Mouse (Mus musculus) embryonic facial prominence, embryonic 12.5 days (tissue): ENCODE measurements around the gene Dohh. TPM values are rescaled to one million over a fixed set of nuclear protein-coding genes. Genes with fewer than 3 reads are reported as not detected.

Source experiments
- ATAC-seq: fragments of 200-750 bp; cut with Nextera tagmentation; 2 replicates; pipeline ENCODE4 v1.8.0; 2017; ENCODE audit not compliant: insufficient number of reproducible peaks, insufficient read depth, low FRiP score, low TSS enrichment
- H3K27ac ChIP-seq: fragments of 300-500 bp; sonication (generic); 2 replicates; pipeline ENCODE4 v1.5.1; 2016; ENCODE audit warnings: mild to moderate bottlenecking
- H3K27me3 ChIP-seq: fragments of 300-500 bp; sonication (generic); 2 replicates; pipeline ENCODE4 v1.6.1; 2016; ENCODE audit warnings: mild to moderate bottlenecking, moderate library complexity
- H3K36me3 ChIP-seq: fragments of 300-500 bp; sonication (generic); 2 replicates; pipeline ENCODE4 v1.6.1; 2016; ENCODE audit warnings: mild to moderate bottlenecking
- H3K4me1 ChIP-seq: fragments of 300-500 bp; sonication (generic); 2 replicates; pipeline ENCODE4 v1.6.1; 2016
- H3K4me2 ChIP-seq: fragments of 300-500 bp; sonication (generic); replicated peaks from 2 replicates; pipeline ENCODE4 v1.6.1; 2016; ENCODE audit warnings: mild to moderate bottlenecking, moderate library complexity
- H3K4me3 ChIP-seq: fragments of 300-500 bp; sonication (generic); 2 replicates; pipeline ENCODE4 v1.5.1; 2016; ENCODE audit warnings: mild to moderate bottlenecking
- H3K9ac ChIP-seq: fragments of 300-500 bp; sonication (generic); 2 replicates; pipeline ENCODE4 v1.6.1; 2016; ENCODE audit warnings: mild to moderate bottlenecking, moderate library complexity
- H3K9me3 ChIP-seq: fragments of 300-500 bp; sonication (generic); 2 replicates; pipeline ENCODE4 v1.6.1; 2016; ENCODE audit warnings: mild to moderate bottlenecking, moderate library complexity
- WGBS: fragments of 180-500 bp; shearing (Covaris S2); methylation state at CpG from one replicate; pipeline ENCODE4 v1.1.7; 2016; 5-methylcytosine and 5-hydroxymethylcytosine counted together
- polyA plus RNA-seq: library from polyadenylated mRNA; unstranded; fragments of >200 nt; fragmentation: Nextera tagmentation; extraction: Ambion mirVana; gene quantifications from 2 replicates; pipeline ENCODE4 v1.2.1, GENCODE M21; 2016

The Dohh gene
- polyA plus RNA-seq, 1 experiment from 2014 or later, result 73.6 TPM

DNA sequence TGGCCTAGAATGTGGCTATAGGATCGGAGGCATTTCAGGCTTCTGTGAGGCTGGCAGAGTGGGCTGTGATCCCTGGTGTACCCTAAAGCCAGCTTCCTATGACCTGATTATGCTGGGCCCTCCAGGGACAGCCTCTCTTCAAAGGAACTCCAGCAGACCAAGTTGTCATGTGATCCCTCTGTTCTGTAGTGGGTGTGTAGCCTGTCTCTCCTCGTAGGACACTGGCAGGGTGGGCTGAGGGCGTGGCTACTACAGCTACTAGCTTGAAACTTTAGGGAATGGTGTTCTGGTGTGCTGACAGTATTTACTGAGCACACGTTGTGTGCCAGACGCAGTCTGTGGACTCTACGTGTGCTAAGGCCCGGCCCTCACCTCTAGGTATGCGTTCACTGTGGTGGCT lies 23.5 kb upstream of the Dohh start:
- H3K4me3 ChIP-seq, result no peak overlapping the region
- H3K4me2 ChIP-seq, result no peak overlapping the region
- no peak for ATAC-seq
- H3K27ac ChIP-seq, result no peak overlapping the region
- no peaks in the 10 kb centered on the region for H3K9me3 ChIP-seq
- peaks cover 7% of the 10 kb centered on the region; the same call in 1 of the 2 replicates for H3K36me3 ChIP-seq
- H3K27me3 ChIP-seq, result peaks cover 30% of the 10 kb centered on the region
- H3K9ac ChIP-seq, result no peak overlapping the region
- peaks cover 45% of the 10 kb centered on the region for H3K4me1 ChIP-seq
- 65% methylated on average over 8 of the region's 8 CpGs for WGBS

GRCm38 (mm10) chr10:81362336-81362949 lies 21.8 kb upstream of the Dohh start:
- Histone ChIP-seq H3K9me3 (no peaks in the 10 kb centered on the region), H3K4me1 (peaks cover 45% of the 10 kb centered on the region), H3K9ac (no peak overlapping the region), H3K27ac (no peak overlapping the region), H3K36me3 (peaks cover 24% of the 10 kb centered on the region), H3K27me3 (peaks cover 35% of the 10 kb centered on the region), H3K4me3 (no peak overlapping the region), H3K4me2 (no peak overlapping the region)
- 74% methylated on average over 12 of the region's 12 CpGs for WGBS
- ATAC-seq, result no peak

DNA sequence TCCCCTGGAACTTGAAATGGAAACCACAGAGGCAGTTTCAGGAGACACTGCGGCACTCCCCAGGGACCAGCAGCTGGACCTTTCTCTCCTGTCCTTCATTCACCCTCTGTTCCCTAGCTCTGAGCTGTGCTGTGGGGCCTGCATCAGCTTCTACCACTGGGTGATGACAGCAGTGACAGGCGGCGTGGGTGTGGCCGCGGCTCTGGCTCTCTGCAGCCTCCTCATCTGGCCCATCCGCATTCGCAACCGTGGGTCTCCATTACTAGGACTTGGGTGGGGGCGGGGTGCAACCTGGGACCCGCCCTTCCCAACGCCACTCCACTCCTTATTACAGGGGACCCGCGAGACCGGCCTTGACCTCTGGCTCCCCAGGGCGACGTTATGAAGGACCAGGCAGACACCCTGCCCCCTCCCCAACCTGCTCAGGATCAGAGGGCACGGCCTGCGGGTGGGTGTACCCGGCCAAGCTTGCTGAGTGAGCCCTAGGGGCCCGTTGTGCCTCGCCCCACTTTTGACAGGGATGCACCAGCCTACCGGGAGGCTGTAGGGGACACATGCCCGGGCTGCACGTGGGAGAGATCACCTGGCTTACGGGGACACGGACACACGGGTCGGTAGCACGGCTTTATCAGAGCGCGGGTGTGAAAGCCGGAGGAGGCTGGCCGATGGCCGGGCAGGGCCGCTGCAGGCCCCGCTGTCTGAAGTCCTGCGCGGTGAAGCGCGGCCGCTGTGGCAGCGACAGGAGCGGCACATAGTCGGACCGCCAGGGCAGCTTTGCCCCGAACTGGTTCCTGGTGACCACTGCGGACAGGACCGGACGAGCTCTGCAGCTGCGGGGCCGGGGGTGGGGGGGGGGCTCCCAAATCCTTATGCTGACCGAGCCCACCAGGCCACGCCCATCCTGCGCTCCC lies 20.5 kb upstream of the Dohh start:
- Histone ChIP-seq H3K36me3 (peaks cover 37% of the 10 kb centered on the region), H3K4me3 (peak overlapping the region; percentile 25), H3K27me3 (peaks cover 35% of the 10 kb centered on the region), H3K4me2 (peak overlapping the region; percentile 49), H3K27ac (no peak overlapping the region), H3K9ac (peak overlapping the region; percentile 49), H3K9me3 (no peaks in the 10 kb centered on the region), H3K4me1 (peaks cover 36% of the 10 kb centered on the region)
- no peak for ATAC-seq
- 10% methylated on average over 51 of the region's 54 CpGs for WGBS

DNA sequence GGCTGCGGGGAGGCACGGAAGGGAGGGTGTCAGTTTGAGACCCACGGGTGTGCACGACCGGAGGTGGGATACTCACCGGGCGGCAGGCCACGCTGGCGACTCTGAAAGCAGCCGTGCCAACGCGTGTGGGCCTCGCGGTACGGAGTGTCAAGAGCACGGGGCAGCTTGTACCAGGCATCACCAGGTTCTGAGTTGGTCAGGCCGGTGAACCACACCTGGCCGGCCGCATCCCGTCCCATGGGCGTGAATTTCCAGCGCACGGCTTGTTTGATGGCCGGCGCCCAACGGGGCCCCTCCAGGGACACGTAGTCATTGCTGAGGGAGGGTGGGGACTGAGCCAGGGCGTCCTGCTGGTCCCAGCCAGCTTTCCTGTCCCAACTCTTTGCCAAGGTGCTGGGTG lies 19.6 kb upstream of the Dohh start:
- no peak for ATAC-seq
- Histone ChIP-seq H3K4me3 (peak overlapping the region; percentile 25), H3K27me3 (peaks cover 35% of the 10 kb centered on the region), H3K4me1 (peaks cover 33% of the 10 kb centered on the region), H3K36me3 (peaks cover 46% of the 10 kb centered on the region), H3K27ac (no peak overlapping the region), H3K4me2 (peak overlapping the region; percentile 49), H3K9me3 (no peaks in the 10 kb centered on the region), H3K9ac (peak overlapping the region; percentile 49; the same call in 1 of the 2 replicates)
- WGBS, result 12% methylated on average over 28 of the region's 28 CpGs

DNA sequence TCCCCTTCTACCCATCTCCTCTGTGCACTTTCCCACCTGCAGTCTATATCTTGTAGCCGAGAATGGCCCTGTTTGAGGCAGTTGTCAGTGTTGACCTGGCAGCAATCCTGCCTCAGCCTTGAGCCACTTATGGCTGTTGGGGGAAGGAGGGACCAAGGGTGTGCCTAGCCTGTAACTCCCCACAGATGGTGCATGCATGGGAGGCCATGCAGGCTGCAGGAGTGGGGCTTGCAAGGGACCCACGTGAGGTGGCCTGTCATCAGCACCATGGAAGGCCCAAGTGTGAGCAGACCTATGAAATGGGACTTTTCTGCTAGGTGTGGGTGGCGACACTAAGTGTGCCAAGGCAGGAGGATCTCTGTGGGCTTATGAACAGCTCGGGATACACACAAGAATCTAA lies 19.2 kb upstream of the Dohh start:
- WGBS, result 41% methylated on average over 4 of the region's 4 CpGs
- H3K4me2 ChIP-seq, result peak overlapping the region; percentile 49; the same call in 1 of the 2 replicates
- ATAC-seq, result no peak
- no peak overlapping the region for H3K27ac ChIP-seq
- H3K4me1 ChIP-seq, result peaks cover 30% of the 10 kb centered on the region
- no peaks in the 10 kb centered on the region for H3K9me3 ChIP-seq
- H3K4me3 ChIP-seq, result peak overlapping the region; percentile 25
- H3K9ac ChIP-seq, result no peak overlapping the region
- H3K36me3 ChIP-seq, result peaks cover 50% of the 10 kb centered on the region
- peaks cover 35% of the 10 kb centered on the region for H3K27me3 ChIP-seq

DNA sequence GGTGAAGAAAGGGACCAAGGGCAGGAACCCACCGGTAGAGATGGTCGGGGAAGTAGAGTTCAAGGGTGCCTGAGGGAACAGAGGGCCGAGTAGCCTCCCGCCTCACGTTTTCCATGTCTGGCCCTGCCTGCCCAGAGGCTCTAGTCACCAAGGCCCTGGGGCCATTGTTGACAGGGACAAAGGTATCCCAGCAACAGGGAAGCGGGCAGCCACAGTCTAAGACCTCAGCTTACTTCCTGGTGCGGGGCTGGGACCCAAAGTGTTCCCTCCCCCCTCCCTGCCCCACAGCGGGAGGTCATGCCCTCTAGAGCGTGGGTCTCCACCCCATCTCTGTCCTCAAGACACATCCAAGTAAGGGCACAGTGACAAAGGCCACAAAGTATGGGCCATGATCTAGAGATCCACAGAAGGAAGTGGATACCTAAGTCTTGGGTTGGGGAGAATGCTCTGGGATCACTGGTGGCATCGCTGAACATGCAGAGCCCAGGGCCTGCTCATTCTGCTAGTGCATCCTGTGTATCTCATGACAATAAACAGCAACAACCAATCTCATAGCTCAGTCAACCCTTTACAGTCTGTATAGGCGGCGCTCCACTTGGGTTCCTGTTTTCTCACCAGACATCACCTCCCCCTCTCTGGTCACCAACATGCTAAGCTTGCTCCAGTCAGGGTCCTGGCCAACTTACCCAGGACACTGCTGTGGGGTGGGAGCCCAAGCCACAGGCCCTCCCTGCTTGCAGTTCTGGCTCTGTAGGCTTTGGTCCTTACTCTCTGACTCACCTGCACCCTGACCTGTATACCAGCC lies 18.4 kb upstream of the Dohh start, which contains the start of gene 4930404N11Rik:
Gene 4930404N11Rik (minus strand): TSS at position 145 of the 805 bp plus-strand sequence.
- Histone ChIP-seq H3K4me2 (peak within 1 kb of the TSS; percentile 49), H3K9ac (0 out of 2 replicates have a peak within 1 kb of the TSS, but pooled peaks have one; percentile 49), H3K4me1 (peaks cover 26% of the 10 kb centered on the region), H3K36me3 (peaks cover 57% of the 10 kb centered on the region), H3K27me3 (peaks cover 35% of the 10 kb centered on the region), H3K9me3 (no peaks in the 10 kb centered on the region), H3K4me3 (peak within 1 kb of the TSS; percentile 25), H3K27ac (no peak within 1 kb of the TSS)
- no peak for ATAC-seq
- 27% methylated on average over 10 of the region's 12 CpGs for WGBS

GRCm38 (mm10) chr10:81366477-81367206 lies 17.6 kb upstream of the Dohh start:
- Histone ChIP-seq H3K36me3 (peaks cover 60% of the 10 kb centered on the region), H3K27ac (no peak overlapping the region)
- ATAC-seq, result no peak

GRCm38 (mm10) chr10:81367207-81367495 lies 17.1 kb upstream of the Dohh start:
- 88% methylated on average over 6 of the region's 6 CpGs for WGBS
- Histone ChIP-seq H3K4me3 (no peak overlapping the region), H3K36me3 (peaks cover 64% of the 10 kb centered on the region), H3K27me3 (peaks cover 35% of the 10 kb centered on the region), H3K9me3 (no peaks in the 10 kb centered on the region), H3K27ac (no peak overlapping the region), H3K4me2 (no peak overlapping the region), H3K4me1 (peaks cover 22% of the 10 kb centered on the region), H3K9ac (no peak overlapping the region)
- no peak for ATAC-seq

More at GRCm38 (mm10) chr10:81366477-81367206, 17.6 kb upstream of the Dohh start:
- Histone ChIP-seq H3K4me1 (peaks cover 22% of the 10 kb centered on the region), H3K27me3 (peaks cover 35% of the 10 kb centered on the region), H3K9me3 (no peaks in the 10 kb centered on the region), H3K4me2 (no peak overlapping the region), H3K9ac (no peak overlapping the region), H3K4me3 (no peak overlapping the region)
- 79% methylated on average over 6 of the region's 6 CpGs for WGBS

- Histone ChIP-seq H3K9ac (no peak overlapping the region), H3K36me3 (peaks cover 45% of the 10 kb centered on the region), H3K4me3 (no peak overlapping the region), H3K9me3 (no peaks in the 10 kb centered on the region), H3K27me3 (no peaks in the 10 kb centered on the region), H3K4me2 (no peak overlapping the region), H3K4me1 (peaks cover 22% of the 10 kb centered on the region), H3K27ac (no peak overlapping the region)
- no peak for ATAC-seq
- WGBS, result 94% methylated on average over 10 of the region's 10 CpGs
These were observed 8.9 kb upstream of the Dohh start for GRCm38 (mm10) chr10:81375322-81375721.

DNA sequence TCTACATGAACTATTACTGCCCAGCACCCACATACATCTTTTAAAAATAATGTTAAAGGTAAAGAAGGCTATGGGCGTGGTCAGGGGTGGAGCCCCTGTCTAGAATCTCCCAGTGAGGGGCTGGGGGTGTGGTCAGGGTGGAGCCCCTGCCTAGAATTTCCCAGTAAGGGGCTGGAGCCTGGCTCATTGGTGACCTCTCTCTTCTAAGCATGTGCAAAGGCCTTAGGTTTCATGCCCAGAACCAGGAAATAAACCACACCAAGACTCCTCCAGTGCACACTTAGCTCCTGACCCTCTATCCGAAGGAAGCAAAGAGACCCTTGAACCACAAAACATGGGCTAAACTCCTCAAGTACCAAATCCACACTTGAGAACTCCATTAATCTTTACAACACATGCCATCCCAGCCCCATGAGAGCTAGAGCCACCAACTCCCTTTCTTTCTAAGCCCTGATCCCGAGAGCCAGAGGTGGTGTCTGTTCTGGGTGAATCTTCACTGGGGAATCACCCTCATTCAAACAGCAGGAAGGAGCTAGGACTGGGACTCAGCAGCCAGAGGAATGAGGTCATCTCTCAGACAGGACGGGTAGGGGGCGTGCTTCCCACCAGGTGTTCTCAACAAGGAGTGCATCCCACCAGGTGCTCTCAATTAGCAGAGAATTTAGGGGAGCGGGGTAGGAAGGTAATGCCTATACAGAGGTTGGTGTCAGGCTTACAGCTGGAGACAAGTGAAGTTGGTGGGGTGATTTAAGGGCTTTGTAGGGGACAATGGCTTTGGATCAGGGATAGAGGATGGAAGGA lies 7.5 kb upstream of the Dohh start:
- peaks cover 31% of the 10 kb centered on the region for H3K36me3 ChIP-seq
- H3K4me3 ChIP-seq, result peak overlapping the region; percentile 85
- peak overlapping the region; percentile 96 for H3K9ac ChIP-seq
- H3K27ac ChIP-seq, result peak overlapping the region; percentile 75; the same call in 1 of the 2 replicates
- 31% methylated on average over 6 of the region's 6 CpGs for WGBS
- peaks cover 22% of the 10 kb centered on the region for H3K4me1 ChIP-seq
- H3K9me3 ChIP-seq, result no peaks in the 10 kb centered on the region
- H3K4me2 ChIP-seq, result peak overlapping the region; percentile 79
- no peaks in the 10 kb centered on the region for H3K27me3 ChIP-seq
- ATAC-seq, result no peak
